Mouse (Mus musculus) lung, adult 2 months (tissue): ENCODE measurements around the gene Mslnl. TPM values are rescaled to one million over a fixed set of nuclear protein-coding genes. Genes with fewer than 3 reads are reported as not detected.
"Not testable (repeated sequence)": the region's sequence is repeated elsewhere in the genome, so short reads cannot be mapped to it uniquely, and the experiment has no call there.

Experiments used
- DNase-seq: peaks from one replicate; pipeline ENCODE4 v3.0.0; 2022
- H3K4me1 ChIP-seq: fragments of 200-500 bp; 2 replicates; pipeline ENCODE4 v1.6.1; 2011; ENCODE audit warnings: low read length; ENCODE audit not compliant: control insufficient read depth, insufficient read depth
- H3K4me3 ChIP-seq: fragments of 200-500 bp; replicated peaks from 2 replicates; pipeline ENCODE3; 2011; ENCODE audit warnings: low read depth, mild to moderate bottlenecking, control low read depth, low read length; ENCODE audit errors: extremely low read depth
- CTCF ChIP-seq: fragments of 200-500 bp; IDR thresholded peaks from 2 replicates; pipeline ENCODE4 v1.5.1; 2011; ENCODE audit warnings: mild to moderate bottlenecking, low read length, control low read depth; ENCODE audit not compliant: insufficient read depth
- POLR2A ChIP-seq: fragments of 200-500 bp; IDR thresholded peaks from 2 replicates; pipeline ENCODE4 v1.6.1; 2011; ENCODE audit warnings: low read depth, mild to moderate bottlenecking, control low read depth, low read length, borderline replicate concordance; ENCODE audit errors: extremely low read depth
- WGBS: fragments of 180-500 bp; shearing (Covaris S2); methylation state at CpG from one replicate; pipeline ENCODE4 v1.1.7; 2018; 5-methylcytosine and 5-hydroxymethylcytosine counted together
- polyA plus RNA-seq: library from polyadenylated mRNA; depleted of rRNA; stranded (reverse); fragments of >200 nt; gene quantifications from 2 replicates; pipeline ENCODE4 v1.2.3, GENCODE M21; 2012

Mslnl gene
- polyA plus RNA-seq, 1 experiment: 0.25 TPM

GRCm38 (mm10) chr17:25735246-25735645 is 596 bp upstream of the Mslnl start:
- Histone ChIP-seq H3K4me3 (no peak overlapping the region), H3K4me1 (no peaks in the 10 kb centered on the region)
- TF ChIP-seq POLR2A (no peak), CTCF (no peak)
- WGBS: 79% methylated on average over 5 of the region's 5 CpGs
- DNase-seq: no peak

- no peak overlapping the region for H3K4me3 ChIP-seq
- H3K4me1 ChIP-seq: no peaks in the 10 kb centered on the region
- 56% methylated on average over 7 of the region's 7 CpGs for WGBS
- DNase-seq: no peak
- TF ChIP-seq CTCF (no peak), POLR2A (no peak)
Measured at GRCm38 (mm10) chr17:25738861-25739260, 3.0 kb downstream of the Mslnl start.

- not testable (repeated sequence) for H3K4me1 ChIP-seq, H3K4me3 ChIP-seq, DNase-seq
- WGBS: 66% methylated on average over 12 of the region's 12 CpGs
Measured at GRCm38 (mm10) chr17:25741471-25741870, 5.6 kb downstream of the Mslnl start.

- 66% methylated on average over 9 of the region's 9 CpGs for WGBS
- DNase-seq: no peak
- no peaks in the 10 kb centered on the region for H3K4me1 ChIP-seq
- TF ChIP-seq CTCF (no peak), POLR2A (no peak)
- H3K4me3 ChIP-seq: no peak overlapping the region
Measured at GRCm38 (mm10) chr17:25743831-25744230, 8.0 kb downstream of the Mslnl start.

- 64% methylated on average over 10 of the region's 10 CpGs for WGBS
- DNase-seq: no peak
- H3K4me1 ChIP-seq: no peaks in the 10 kb centered on the region
- TF ChIP-seq CTCF: no peak
- no peak for TF ChIP-seq POLR2A
- H3K4me3 ChIP-seq: no peak overlapping the region
Measured at GRCm38 (mm10) chr17:25744311-25744710, 8.5 kb downstream of the Mslnl start.

DNA sequence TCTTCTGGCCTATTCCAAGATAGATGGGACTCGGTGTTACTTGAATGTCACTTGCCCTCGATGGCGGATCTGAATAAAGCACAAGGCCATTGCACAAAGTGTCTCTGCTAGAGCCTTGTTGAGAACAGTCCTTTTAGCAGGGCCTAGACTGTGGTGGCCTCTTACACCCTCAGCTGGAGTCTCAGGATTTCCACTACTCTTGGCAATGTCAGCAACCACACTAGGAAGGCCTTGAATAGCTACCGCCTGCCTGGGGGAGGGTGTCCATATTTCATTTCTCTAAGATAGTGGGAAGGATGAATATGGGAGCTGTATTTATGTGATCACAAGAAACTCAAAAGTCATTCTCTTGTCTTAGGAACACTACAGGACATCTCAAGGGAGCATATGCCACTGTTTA is 12.4 kb downstream of the Mslnl start:
- DNase-seq: no peak
- H3K4me3 ChIP-seq: no peak overlapping the region
- 82% methylated on average over 4 of the region's 4 CpGs for WGBS
- TF ChIP-seq CTCF (no peak), POLR2A (no peak)
- H3K4me1 ChIP-seq: no peaks in the 10 kb centered on the region

- DNase-seq: no peak
- 72% methylated on average over 6 of the region's 6 CpGs for WGBS
- no peak for TF ChIP-seq POLR2A
- no peak for TF ChIP-seq CTCF
- Histone ChIP-seq H3K4me1 (no peaks in the 10 kb centered on the region), H3K4me3 (no peak overlapping the region)
Measured at GRCm38 (mm10) chr17:25749314-25749713, 13.5 kb downstream of the Mslnl start.

DNA sequence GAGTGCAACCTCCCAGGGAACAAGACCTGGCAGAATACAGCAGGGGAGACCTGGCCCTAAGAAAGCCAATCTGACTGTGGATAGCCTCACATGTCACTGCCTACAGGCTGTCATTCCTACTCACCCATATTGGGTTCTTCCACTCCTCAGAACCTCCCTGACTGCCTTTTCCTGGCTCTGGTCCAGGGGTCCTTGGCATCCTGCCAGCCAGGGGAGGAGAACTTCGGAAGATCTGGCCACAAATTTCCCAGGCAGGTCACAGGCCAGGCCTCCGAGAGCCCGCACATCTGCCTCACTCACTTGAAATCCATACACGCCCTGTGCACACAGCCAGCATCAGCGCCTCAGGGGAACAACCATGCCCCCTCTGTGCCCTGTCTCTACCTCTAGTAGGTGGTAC is 15.6 kb downstream of the Mslnl start:
- no peak overlapping the region for H3K4me3 ChIP-seq
- no peak for TF ChIP-seq CTCF
- no peak for TF ChIP-seq POLR2A
- no peak for DNase-seq
- WGBS: 15% methylated on average over 5 of the region's 5 CpGs
- H3K4me1 ChIP-seq: no peaks in the 10 kb centered on the region

GRCm38 (mm10) chr17:25754241-25754640 is 18.4 kb downstream of the Mslnl start, which contains the start of gene Msln:
Gene Msln, minus strand, starts transcription at chr17:25754378.
- TF ChIP-seq POLR2A (no peak), CTCF (no peak)
- 71% methylated on average over 9 of the region's 9 CpGs for WGBS
- no peaks in the 10 kb centered on the region for H3K4me1 ChIP-seq
- H3K4me3 ChIP-seq: no peak within 1 kb of the TSS
- no peak for DNase-seq

DNA sequence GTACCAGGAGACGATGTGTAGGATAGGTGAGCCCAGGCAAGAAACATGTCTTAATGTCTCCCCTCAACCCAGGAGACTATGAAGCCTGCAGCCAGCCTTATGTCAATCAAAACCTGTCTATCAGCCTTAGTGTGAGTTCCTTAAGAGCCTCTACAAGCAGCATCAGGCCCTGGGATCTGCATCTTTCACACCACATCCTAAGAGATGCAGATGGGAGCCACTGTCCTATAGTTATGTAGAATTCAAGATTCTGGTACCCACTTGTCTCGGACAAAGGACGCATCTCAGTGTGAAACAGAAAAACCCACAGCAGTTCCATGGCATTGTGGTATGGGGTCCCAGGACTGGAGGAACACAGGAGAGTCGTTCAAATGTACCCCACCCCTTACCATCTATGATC is 19.2 kb downstream of the Mslnl start:
- no peak overlapping the region for H3K4me3 ChIP-seq
- DNase-seq: no peak
- TF ChIP-seq POLR2A (no peak), CTCF (no peak)
- no peaks in the 10 kb centered on the region for H3K4me1 ChIP-seq
- 71% methylated on average over 4 of the region's 4 CpGs for WGBS

DNA sequence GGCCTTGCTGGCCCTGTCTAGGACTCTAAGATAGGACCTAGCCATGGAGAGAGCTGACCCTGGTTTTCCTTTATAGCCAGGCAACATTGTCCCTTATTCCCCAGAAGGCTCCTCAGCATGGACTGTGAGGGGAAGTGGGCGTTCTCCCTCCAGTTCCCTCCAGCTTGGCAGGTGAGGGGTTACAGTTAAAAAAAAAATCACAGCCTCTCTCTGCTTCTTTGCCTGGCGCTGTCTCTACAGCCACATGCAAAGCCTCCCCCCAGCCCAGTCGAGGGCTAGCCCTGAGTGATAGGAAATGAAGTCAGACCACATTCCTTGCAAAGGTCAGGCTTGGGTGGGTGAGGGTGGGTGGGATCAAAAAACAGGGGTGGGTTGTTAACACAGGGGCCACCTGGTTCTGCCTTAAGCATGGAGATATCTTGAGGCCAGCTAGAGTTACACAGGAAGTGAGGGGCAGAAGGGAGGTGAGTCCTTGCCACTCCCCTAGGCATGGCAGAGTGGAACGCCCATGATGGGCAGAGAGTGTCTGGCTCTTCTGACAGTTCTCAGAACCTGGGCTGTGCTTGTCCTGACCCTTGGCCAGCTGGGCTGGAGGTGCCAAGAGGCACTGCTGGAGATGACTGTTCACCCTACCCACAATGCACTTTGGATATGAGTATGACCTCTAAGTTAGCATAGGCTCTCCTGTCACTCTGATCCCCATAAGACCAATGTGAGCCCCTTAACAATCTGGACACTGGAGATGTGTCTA is 20.0 kb downstream of the Mslnl start:
- no peak for TF ChIP-seq CTCF
- WGBS: 24% methylated on average over 4 of the region's 4 CpGs
- Histone ChIP-seq H3K4me1 (no peaks in the 10 kb centered on the region), H3K4me3 (no peak overlapping the region)
- DNase-seq: no peak
